Comparison of ENCODE assay signal across 8 mouse cellular contexts in genomic region chr2:92529670-92530322, GRCm38 (mm10).
DNase-seq lines count a peak whose midpoint lies in the region; ATAC-seq and TF ChIP-seq lines count a peak whose summit lies in the region.

No protein-coding gene starts in this region.

- peaks cover 0 to 2% of the 10 kb centered on the region in 2 experiments; a peak in 1 of 4 replicates for H3K4me1 ChIP-seq in CH12.LX (ENCODE audit: control insufficient read depth in 1 of 2, insufficient read depth in 2 of 2)
- H3K4me1 ChIP-seq in forebrain, postnatal 0 days (ENCODE audit: insufficient read depth), result 0 out of 2 replicates have a peak, but pooled peaks cover 3% of the 10 kb centered on the region
- H3K4me1 ChIP-seq in liver, embryonic 14.5 days (replicated peaks; ENCODE audit: control insufficient read depth in 2 of 2, insufficient read depth in 2 of 2, low read length in 1 of 2), result no peaks in the 10 kb centered on the region; a peak in 1 of 4 replicates

- peak; percentile 28; the same call in 1 of the 2 replicates for ATAC-seq in forebrain, postnatal 0 days
- no peak for ATAC-seq in liver, embryonic 14.5 days (ENCODE audit: insufficient read depth)

- no peak for TF ChIP-seq RAD21 in CH12.LX (IDR thresholded peaks at IDR 0.05; ENCODE audit: low read depth, low read length)

- H3K9me3 ChIP-seq in CH12.LX (replicated peaks; ENCODE audit: low read length), result peaks cover 4% of the 10 kb centered on the region
- no peaks in the 10 kb centered on the region for H3K9me3 ChIP-seq in forebrain, postnatal 0 days (ENCODE audit: low read length)
- H3K9me3 ChIP-seq in liver, embryonic 14.5 days (ENCODE audit: control insufficient read depth, low read length), result no peaks in the 10 kb centered on the region

- H3K27me3 ChIP-seq in CH12.LX (replicated peaks), result peaks cover 77% of the 10 kb centered on the region
- H3K27me3 ChIP-seq in forebrain, postnatal 0 days (ENCODE audit: insufficient read depth, low read length), result no peaks in the 10 kb centered on the region
- no peaks in the 10 kb centered on the region; the same call in 1 of the 2 replicates for H3K27me3 ChIP-seq in liver, embryonic 14.5 days (ENCODE audit: control insufficient read depth, insufficient read depth, low read length)

- no peak for TF ChIP-seq POLR2A in CH12.LX (IDR thresholded peaks at IDR 0.05; ENCODE audit: low read depth, low read length)

- in situ Hi-C loops in CH12.LX (cut with MboI; ENCODE audit: low pct_ligation_motif_present, low pct_unique_long_range_greater_than_20kb, low sequenced_read_pairs), result no loop called here

- DNase-seq in gastrocnemius, adult 2 months, result no peak
- no peak for DNase-seq in gastrocnemius, postnatal 36 days
- no peak for DNase-seq in CH12.LX (ENCODE audit: extremely low read depth)
- no peak for DNase-seq in forebrain, postnatal 0 days
- no peak for DNase-seq in liver, embryonic 14.5 days (ENCODE audit: low read depth in 3 of 3, low spot score in 3 of 3)
- DNase-seq in spleen, postnatal 36 days (ENCODE audit: low spot score in 2 of 2), result no peak
- DNase-seq in gastrocnemius, postnatal 10 days, result no peak
- DNase-seq in cerebellum, adult 11 months, result no peak

- dilution Hi-C loops in CH12.LX (cut with MboI; ENCODE audit: extremely low pct_ligation_motif_present, extremely low pct_unique_long_range_greater_than_20kb, low sequenced_read_pairs), result no loop called here

- peak overlapping the region; percentile 77 for H3K27ac ChIP-seq in gastrocnemius, adult 2 months
- no peak overlapping the region for H3K27ac ChIP-seq in CH12.LX (ENCODE audit: insufficient read depth, low read depth)
- H3K27ac ChIP-seq in forebrain, postnatal 0 days (ENCODE audit: low read depth, low read length), result peak overlapping the region; percentile 71
- H3K27ac ChIP-seq in liver, embryonic 14.5 days, result no peak overlapping the region

- H3K4me2 ChIP-seq in CH12.LX (ENCODE audit: insufficient read depth, low read depth, poor library complexity, severe bottlenecking), result 0 out of 2 replicates have a peak overlapping the region, but pooled peaks have one; percentile 24
- peak overlapping the region; percentile 64 for H3K4me2 ChIP-seq in forebrain, postnatal 0 days (ENCODE audit: low read depth)
- peak overlapping the region; percentile 48 for H3K4me2 ChIP-seq in liver, embryonic 14.5 days (ENCODE audit: low read depth)

- H3K9ac ChIP-seq in CH12.LX (ENCODE audit: insufficient read depth, low read depth), result no peak overlapping the region
- H3K9ac ChIP-seq in forebrain, postnatal 0 days, result peak overlapping the region; percentile 55
- H3K9ac ChIP-seq in liver, embryonic 14.5 days (replicated peaks), result no peak overlapping the region

- H3K79me2 ChIP-seq in CH12.LX (replicated peaks; ENCODE audit: control insufficient read depth, extremely low read depth, insufficient read depth, poor library complexity, severe bottlenecking), result no peaks in the 10 kb centered on the region

- 47% methylated on average over 14 of the region's 14 CpGs for WGBS in forebrain, postnatal 0 days
- WGBS in liver, embryonic 14.5 days (ENCODE audit: insufficient replicate concordance), result 46% methylated on average over 14 of the region's 14 CpGs

- TF ChIP-seq CTCF in gastrocnemius, adult 2 months (IDR thresholded peaks at IDR 0.05), result no peak
- no peak for TF ChIP-seq CTCF in CH12.LX (conservative IDR thresholded peaks at IDR 0.05 in 1 of 2, IDR thresholded peaks at IDR 0.05 in 1 of 2; ENCODE audit: low read depth in 2 of 2, low read length in 2 of 2)
- TF ChIP-seq CTCF in forebrain, postnatal 0 days (IDR thresholded peaks at IDR 0.05; ENCODE audit: low read depth), result no peak
- no peak for TF ChIP-seq CTCF in liver, embryonic 14.5 days (IDR thresholded peaks at IDR 0.05; ENCODE audit: low read depth)

- H3K36me3 ChIP-seq in CH12.LX (replicated peaks in 1 of 2; ENCODE audit: control insufficient read depth in 1 of 2, insufficient read depth in 1 of 2, low read length in 1 of 2), result no peaks in the 10 kb centered on the region
- H3K36me3 ChIP-seq in forebrain, postnatal 0 days (ENCODE audit: insufficient read depth), result no peaks in the 10 kb centered on the region
- no peaks in the 10 kb centered on the region for H3K36me3 ChIP-seq in liver, embryonic 14.5 days (replicated peaks; ENCODE audit: control insufficient read depth, insufficient read depth, low read depth)

- peak; percentile 45; the same call in 1 of the 2 replicates for TF ChIP-seq EP300 in CH12.LX (IDR thresholded peaks at IDR 0.05; ENCODE audit: low read length)
- no peak for TF ChIP-seq EP300 in liver, embryonic 14.5 days (IDR thresholded peaks at IDR 0.05; ENCODE audit: low read depth)

- peak overlapping the region; percentile 71 for H3K4me3 ChIP-seq in gastrocnemius, adult 2 months
- H3K4me3 ChIP-seq in CH12.LX (replicated peaks in 1 of 3; ENCODE audit: low read depth in 2 of 3, low read length in 2 of 3, poor library complexity in 1 of 3), result no peak overlapping the region
- H3K4me3 ChIP-seq in forebrain, postnatal 0 days (ENCODE audit: low read depth, low read length), result peak overlapping the region; percentile 39
- no peak overlapping the region; a peak in 1 of 4 replicates for H3K4me3 ChIP-seq in liver, embryonic 14.5 days (ENCODE audit: insufficient read depth in 1 of 2, low read depth in 2 of 2, low read length in 2 of 2)

- intact Hi-C loops in gastrocnemius, adult 2 months (cut with DNase I), result no loop called here
- intact Hi-C loops in gastrocnemius, postnatal 36 days (cut with DNase I), result no loop called here

TF ChIP-seq in CH12.LX, 34 proteins besides CTCF, POLR2A, EP300 and RAD21:
- TF ChIP-seq IRF4 (IDR thresholded peaks at IDR 0.05; ENCODE audit: low read depth, low read length) (peak; percentile 74), TCF12 (IDR thresholded peaks at IDR 0.05; ENCODE audit: low read depth, low read length) (no peak), JUN (IDR thresholded peaks at IDR 0.05; ENCODE audit: insufficient read depth, low read depth, low read length) (peak; percentile 26), SIN3A (IDR thresholded peaks at IDR 0.05; ENCODE audit: low read length) (no peak), USF1 (IDR thresholded peaks at IDR 0.05; ENCODE audit: low read depth, low read length) (no peak), JUND (conservative IDR thresholded peaks at IDR 0.05; ENCODE audit: low read depth, low read length) (0 out of 2 replicates have a peak, but pooled peaks have one; percentile 30), PAX5 (IDR thresholded peaks at IDR 0.05; ENCODE audit: low read length) (no peak), BHLHE40 (IDR thresholded peaks at IDR 0.05; ENCODE audit: low read depth, low read length) (no peak), UBTF (IDR thresholded peaks at IDR 0.05; ENCODE audit: low read depth, low read length) (no peak), MAX (IDR thresholded peaks at IDR 0.05; ENCODE audit: low read length) (no peak)

Comparison
In these comparisons a context has a peak if more than half of its experiments do, and no peak if none do; other contexts are left out.
1. H3K27ac ChIP-seq: peak in gastrocnemius, adult 2 months (single experiment) and forebrain, postnatal 0 days (single experiment); none in CH12.LX (single experiment) and liver, embryonic 14.5 days (single experiment).
2. H3K4me3 ChIP-seq: peak in gastrocnemius, adult 2 months (single experiment) and forebrain, postnatal 0 days (single experiment); none in CH12.LX (0 of 3) and liver, embryonic 14.5 days (0 of 2).
3. Peak in every context shown above with its lines, with median percentiles within 50 percentile points of each other: H3K4me2 ChIP-seq.